Mouse (Mus musculus) ovary, postnatal 36 days (tissue): ENCODE measurements around the gene Cpne9.
A peak's percentile ranks its signal among the peaks of the same experiment; 100 is the strongest.
"Not testable (repeated sequence)": the region's sequence is repeated elsewhere in the genome, so short reads cannot be mapped to it uniquely, and the experiment has no call there.

ENCODE experiments used
- DNase-seq: peaks from one replicate; pipeline ENCODE4 v3.0.0; 2022; ENCODE audit warnings: low spot score, mixed read lengths

Cpne9 gene

GRCm38 (mm10) chr6:113290346-113290745 is 8.2 kb downstream of the Cpne9 start:
- no peak for DNase-seq

GRCm38 (mm10) chr6:113292938-113293337 is 10.8 kb downstream of the Cpne9 start:
- no peak for DNase-seq

- no peak for DNase-seq
These were observed 13.9 kb downstream of the Cpne9 start for GRCm38 (mm10) chr6:113296046-113296445.

GRCm38 (mm10) chr6:113296639-113297038 is 14.5 kb downstream of the Cpne9 start:
- DNase-seq = no peak

- no peak for DNase-seq
These were observed 19.2 kb downstream of the Cpne9 start for GRCm38 (mm10) chr6:113301350-113301749.

GRCm38 (mm10) chr6:113302258-113302657 is 20.2 kb downstream of the Cpne9 start:
- DNase-seq = no peak

GRCm38 (mm10) chr6:113306322-113306985 is 24.3 kb downstream of the Cpne9 start:
- DNase-seq = peak; percentile 100

GRCm38 (mm10) chr6:113306986-113307349 is 24.9 kb downstream of the Cpne9 start, which contains the start of gene Brpf1:
Gene Brpf1, plus strand, starts transcription at chr6:113307137.
- no peak for DNase-seq

GRCm38 (mm10) chr6:113307481-113308121 is 25.5 kb downstream of the Cpne9 start:
- peak; percentile 45 for DNase-seq

GRCm38 (mm10) chr6:113308141-113308540 is 26.0 kb downstream of the Cpne9 start:
- no peak for DNase-seq

- DNase-seq = no peak
These were observed 33.9 kb downstream of the Cpne9 start for GRCm38 (mm10) chr6:113315972-113316371.

- peak; percentile 95 for DNase-seq
These were observed 44.6 kb downstream of the Cpne9 start, which contains the start of gene Ogg1 for GRCm38 (mm10) chr6:113326533-113327315. Gene Ogg1, plus strand, starts transcription at chr6:113326972.

GRCm38 (mm10) chr6:113329396-113329795 is 47.3 kb downstream of the Cpne9 start:
- no peak for DNase-seq

GRCm38 (mm10) chr6:113330547-113330946 is 48.4 kb downstream of the Cpne9 start:
- no peak for DNase-seq

GRCm38 (mm10) chr6:113331721-113332120 is 49.6 kb downstream of the Cpne9 start:
- no peak for DNase-seq

GRCm38 (mm10) chr6:113332734-113333133 is 50.6 kb downstream of the Cpne9 start:
- DNase-seq = not testable (repeated sequence)

- DNase-seq = peak; percentile 47
These were observed 51.2 kb downstream of the Cpne9 start for GRCm38 (mm10) chr6:113333137-113333950.

GRCm38 (mm10) chr6:113334216-113334615 is 52.1 kb downstream of the Cpne9 start:
- DNase-seq = no peak

- DNase-seq = no peak
These were observed 54.9 kb downstream of the Cpne9 start for GRCm38 (mm10) chr6:113336852-113337620.

GRCm38 (mm10) chr6:113341574-113341973 is 59.5 kb downstream of the Cpne9 start:
- DNase-seq = no peak

GRCm38 (mm10) chr6:113342297-113342696 is 60.2 kb downstream of the Cpne9 start:
- no peak for DNase-seq
